Mouse (Mus musculus) thymus, adult 2 months (tissue): ENCODE measurements around the gene Slc1a5.

Source experiments
- CTCF ChIP-seq: fragments of 200-500 bp; IDR thresholded peaks from 2 replicates; pipeline ENCODE4 v1.5.1; 2012; ENCODE audit warnings: mild to moderate bottlenecking, control low read depth, low read length, moderate library complexity, borderline replicate concordance; ENCODE audit not compliant: control insufficient read depth, poor library complexity, insufficient read depth; ENCODE audit errors: extremely low read depth
- POLR2A ChIP-seq: fragments of 200-500 bp; IDR thresholded peaks from 2 replicates; pipeline ENCODE4 v1.6.1; 2012; ENCODE audit warnings: mild to moderate bottlenecking, low read length, control low read depth, moderate library complexity; ENCODE audit not compliant: control insufficient read depth, poor library complexity, insufficient read depth; ENCODE audit errors: extremely low read depth

GRCm38 (mm10) chr7:16780825-16781554 is at the start of gene Slc1a5:
- TF ChIP-seq CTCF (peak; percentile 47; the same call in 1 of the 2 replicates), POLR2A (peak; percentile 99)
